Mouse (Mus musculus) limb, embryonic 11.5 days (tissue): ENCODE data around the gene Psg26. TPM values are rescaled to one million over a fixed set of nuclear protein-coding genes. Genes with fewer than 3 reads are reported as not detected.

ENCODE experiments used
- polyA plus RNA-seq: library from polyadenylated mRNA; unstranded; fragments of >200 nt; fragmentation: Nextera tagmentation; extraction: Ambion mirVana; gene quantifications from 2 replicates; pipeline ENCODE4 v1.2.1, GENCODE M21; 2014

Gene Psg26
- polyA plus RNA-seq, 1 experiment from 2014 or later, result not detected

Other genes with a start within 250 kb of the Psg26 start
- gene Mill1, start 238.8 kb downstream of the Psg26 start, polyA plus RNA-seq, result not detected in 2 replicates
- gene Psg18, start 129.2 kb downstream of the Psg26 start, polyA plus RNA-seq, result not detected in 2 replicates
- gene Psg28, start 52.1 kb downstream of the Psg26 start, polyA plus RNA-seq, result not detected in 2 replicates
- gene Psg25, start 48.1 kb upstream of the Psg26 start, polyA plus RNA-seq, result not detected in 2 replicates
- gene Psg27, start 83.1 kb upstream of the Psg26 start, polyA plus RNA-seq, result not detected in 2 replicates
- not detected in 2 replicates for gene Psg23, start 132.3 kb upstream of the Psg26 start, polyA plus RNA-seq
- not detected in 2 replicates for gene Psg21, start 172.5 kb upstream of the Psg26 start, polyA plus RNA-seq
- gene Psg20, start 202.0 kb upstream of the Psg26 start, polyA plus RNA-seq, result not detected in 2 replicates
- gene Psg22, start 233.9 kb upstream of the Psg26 start, polyA plus RNA-seq, result not detected in 2 replicates